Mouse (Mus musculus) c-Kit-positive CD71-positive TER-119-positive erythroid progenitor cells, embryonic 14.5 days (primary cell): Measurements from ENCODE around the gene Enthd1.
"Not testable (repeated sequence)": the region's sequence is repeated elsewhere in the genome, so short reads cannot be mapped to it uniquely, and the experiment has no call there.

Source experiments
- DNase-seq: peaks from one replicate; pipeline ENCODE4 v3.0.0-alpha.2; 2013; ENCODE audit warnings: low spot score

Gene Enthd1

GRCm38 (mm10) chr15:80538075-80538474 lies 26.9 kb downstream of the Enthd1 start:
- DNase-seq = no peak

- DNase-seq = no peak
Measured at GRCm38 (mm10) chr15:80536051-80536450, 28.9 kb downstream of the Enthd1 start.

- no peak for DNase-seq
Measured at GRCm38 (mm10) chr15:80533274-80533673, 31.7 kb downstream of the Enthd1 start.

- peak; percentile 76 for DNase-seq
Measured at GRCm38 (mm10) chr15:80532281-80533072, 32.5 kb downstream of the Enthd1 start.

- no peak for DNase-seq
Measured at GRCm38 (mm10) chr15:80531026-80531425, 33.9 kb downstream of the Enthd1 start.

- no peak for DNase-seq
Measured at GRCm38 (mm10) chr15:80529955-80530869, 34.7 kb downstream of the Enthd1 start.

GRCm38 (mm10) chr15:80521661-80522388 lies 43.1 kb downstream of the Enthd1 start:
- no peak for DNase-seq

GRCm38 (mm10) chr15:80519931-80520330 lies 45.0 kb downstream of the Enthd1 start:
- no peak for DNase-seq

- DNase-seq = no peak
Measured at GRCm38 (mm10) chr15:80518567-80519223, 46.3 kb downstream of the Enthd1 start.

GRCm38 (mm10) chr15:80517996-80518395 lies 47.0 kb downstream of the Enthd1 start:
- no peak for DNase-seq

- no peak for DNase-seq
Measured at GRCm38 (mm10) chr15:80516525-80516924, 48.4 kb downstream of the Enthd1 start.

- DNase-seq = no peak
Measured at GRCm38 (mm10) chr15:80505086-80505485, 59.9 kb downstream of the Enthd1 start.

GRCm38 (mm10) chr15:80503155-80503554 lies 61.8 kb downstream of the Enthd1 start:
- DNase-seq = not testable (repeated sequence)

- no peak for DNase-seq
Measured at GRCm38 (mm10) chr15:80502741-80503140, 62.2 kb downstream of the Enthd1 start.

GRCm38 (mm10) chr15:80501106-80502096 lies 63.6 kb downstream of the Enthd1 start:
- DNase-seq = no peak

- DNase-seq = no peak
Measured at GRCm38 (mm10) chr15:80500426-80500825, 64.5 kb downstream of the Enthd1 start.

- DNase-seq = not testable (repeated sequence)
Measured at GRCm38 (mm10) chr15:80497733-80498132, 67.2 kb downstream of the Enthd1 start.

- no peak for DNase-seq
Measured at GRCm38 (mm10) chr15:80491505-80491904, 73.5 kb downstream of the Enthd1 start.

- DNase-seq = no peak
Measured at GRCm38 (mm10) chr15:80490151-80490550, 74.8 kb downstream of the Enthd1 start.

GRCm38 (mm10) chr15:80488658-80489057 lies 76.3 kb downstream of the Enthd1 start:
- no peak for DNase-seq
